ENCODE assay signal across 21 mouse cellular contexts in genomic region chr11:69250106-69250505, GRCm38 (mm10). TPM values are rescaled to one million over a fixed set of nuclear protein-coding genes. Genes with fewer than 3 reads are reported as not detected.
"Had no signal": no experiment of that assay in that cellular context is flagged by ENCODE, and none has a peak within 500 bp of the region (broad histone marks: within the 10 kb centered on the region; RNA-seq: fewer than 3 reads in every experiment).

No protein-coding gene starts in this region.

- DNase-seq: liver, embryonic 13.5 days; liver, postnatal 0 days; lung, adult 2 months; lung, postnatal 14 days; lung, postnatal 36 days; right cerebral cortex, postnatal 14 days; thymus, adult 2 months; thymus, postnatal 25 days; thymus, postnatal 4 days had no signal

- H3K36me3 ChIP-seq: liver, embryonic 13.5 days; liver, embryonic 15.5 days; lung, embryonic 15.5 days; midbrain, embryonic 13.5 days; midbrain, embryonic 15.5 days; neural tube, embryonic 12.5 days; stomach, embryonic 15.5 days had no signal

- H3K4me1 ChIP-seq: liver, embryonic 13.5 days; liver, embryonic 15.5 days; midbrain, embryonic 15.5 days had no signal

- H3K27ac ChIP-seq: liver, embryonic 13.5 days; liver, embryonic 15.5 days; lung, embryonic 15.5 days; macrophage; midbrain, embryonic 13.5 days; midbrain, embryonic 15.5 days; neural tube, embryonic 12.5 days; stomach, embryonic 15.5 days; stomach, postnatal 0 days had no signal

- H3K4me3 ChIP-seq: liver, embryonic 13.5 days; liver, embryonic 15.5 days; lung, embryonic 15.5 days; megakaryocyte, embryonic 14.5 days; midbrain, embryonic 13.5 days; midbrain, embryonic 15.5 days; neural tube, embryonic 12.5 days; stomach, embryonic 15.5 days had no signal

- H3K27me3 ChIP-seq: lung, embryonic 15.5 days; midbrain, embryonic 15.5 days; neural tube, embryonic 12.5 days; stomach, embryonic 15.5 days had no signal

RNA-seq across cellular contexts. Expression of gene Gucy2e, which starts 13.3 kb away (rescaled TPM):
- total RNA-seq: monocyte, adult 5-6 weeks; neutrophil, adult 5-6 weeks had no signal
- polyA plus RNA-seq: liver, embryonic 13.5 days; liver, embryonic 15.5 days; liver, postnatal 0 days; lung, adult 2 months; macrophage had no signal

RNA-seq across cellular contexts. Expression of gene Alox8, which starts 52.5 kb away (rescaled TPM):
- total RNA-seq: neutrophil, adult 5-6 weeks had no signal
- polyA plus RNA-seq: liver, embryonic 13.5 days; lung, adult 2 months; macrophage; midbrain, embryonic 11.5 days had no signal
